Mouse (Mus musculus) limb, embryonic 14.5 days (tissue): Measurements from ENCODE around the gene Lyve1. TPM values are rescaled to one million over a fixed set of nuclear protein-coding genes. Genes with fewer than 3 reads are reported as not detected.

ENCODE experiments used
- ATAC-seq: fragments of 200-750 bp; cut with Nextera tagmentation; 2 replicates; pipeline ENCODE4 v1.8.0; 2017; ENCODE audit warnings: low read depth, moderate number of reproducible peaks, moderate TSS enrichment; ENCODE audit not compliant: low FRiP score
- DNase-seq: peaks from one replicate; pipeline ENCODE4 v3.0.0-alpha.2; 2015; ENCODE audit warnings: low spot score
- H3K27ac ChIP-seq: fragments of 300-500 bp; sonication (generic); replicated peaks from 2 replicates; pipeline ENCODE4 v1.5.1; 2014; ENCODE audit warnings: low read depth, mild to moderate bottlenecking, low read length, moderate library complexity, mixed read lengths
- H3K27me3 ChIP-seq: fragments of 300-500 bp; sonication (generic); 2 replicates; pipeline ENCODE4 v1.6.1; 2014; ENCODE audit warnings: low read length, mixed read lengths; ENCODE audit not compliant: control insufficient read depth, insufficient read depth
- H3K36me3 ChIP-seq: fragments of 300-500 bp; sonication (generic); 2 replicates; pipeline ENCODE4 v1.6.1; 2014; ENCODE audit warnings: mild to moderate bottlenecking, low read length, moderate library complexity, mixed read lengths; ENCODE audit not compliant: control insufficient read depth, insufficient read depth
- H3K4me1 ChIP-seq: fragments of 300-500 bp; sonication (generic); 2 replicates; pipeline ENCODE4 v1.6.1; 2014; ENCODE audit warnings: antibody characterized with exemption, low read length, mixed read lengths; ENCODE audit not compliant: control insufficient read depth, insufficient read depth
- H3K4me2 ChIP-seq: fragments of 300-500 bp; sonication (generic); replicated peaks from 2 replicates; pipeline ENCODE4 v1.6.1; 2014; ENCODE audit warnings: low read depth, mild to moderate bottlenecking, low read length, moderate library complexity; ENCODE audit not compliant: severe bottlenecking
- H3K4me3 ChIP-seq: fragments of 300-500 bp; sonication (generic); replicated peaks from 2 replicates; pipeline ENCODE4 v1.5.1; 2014; ENCODE audit warnings: low read length
- H3K9ac ChIP-seq: fragments of 300-500 bp; sonication (generic); 2 replicates; pipeline ENCODE4 v1.6.1; 2014; ENCODE audit warnings: mild to moderate bottlenecking, low read depth, low read length, moderate library complexity; ENCODE audit not compliant: severe bottlenecking
- H3K9me3 ChIP-seq: fragments of 300-500 bp; sonication (generic); 2 replicates; pipeline ENCODE4 v1.6.1; 2016; ENCODE audit warnings: low read length; ENCODE audit not compliant: control insufficient read depth
- POLR2A ChIP-seq: fragments of 200-500 bp; IDR thresholded peaks from 2 replicates; pipeline ENCODE4 v1.8.0; 2012; ENCODE audit warnings: inconsistent platforms, mild to moderate bottlenecking, moderate library complexity, borderline replicate concordance; ENCODE audit not compliant: insufficient read depth, insufficient read length; ENCODE audit errors: extremely low read depth
- WGBS: fragments of 180-500 bp; shearing (Covaris S2); extraction: QIAGEN DNeasy Blood & Tissue Kit; methylation state at CpG from one replicate; pipeline ENCODE4 v1.1.7; 2014; 5-methylcytosine and 5-hydroxymethylcytosine counted together
- microRNA-seq: library from miRNA; unstranded; fragments of <30 nt; microRNA quantifications from one replicate; pipeline ENCODE4, GENCODE M21; 2016
- polyA plus RNA-seq, 2 experiments: library from polyadenylated mRNA; depleted of rRNA in 1 of 2; stranded (reverse) in 1 of 2; unstranded in 1 of 2; fragments of >200 nt; fragmentation: Nextera tagmentation in 1 of 2; extraction: Ambion mirVana in 1 of 2; gene quantifications; 2 replicates each; pipeline versions ENCODE4 v1.2.1 to v1.2.3; 2012 to 2014

Lyve1 gene
- polyA plus RNA-seq, 2 experiments, result 9.7 to 10.2 TPM

DNA sequence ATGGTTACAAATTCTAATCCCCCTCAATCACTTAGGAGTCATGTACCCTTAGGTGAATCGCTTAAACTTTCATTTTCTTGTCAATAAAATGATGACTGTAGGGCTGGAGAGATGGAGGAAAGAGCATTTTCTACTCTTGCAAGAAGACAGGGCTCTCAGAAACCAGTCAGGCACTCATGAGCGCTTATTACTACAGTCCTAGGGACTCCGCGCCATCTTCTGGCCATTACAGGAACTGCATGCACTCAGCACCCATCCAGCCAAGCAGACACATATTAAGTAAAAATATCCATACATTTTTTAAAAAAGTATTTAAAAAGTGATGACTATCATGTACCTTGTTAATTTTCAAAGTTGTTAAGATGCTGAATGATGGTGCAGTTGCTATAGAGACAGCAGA, 62.0 kb downstream of the Lyve1 start:
- Histone ChIP-seq H3K9me3 (no peaks in the 10 kb centered on the region), H3K9ac (no peak overlapping the region), H3K27me3 (no peaks in the 10 kb centered on the region), H3K4me1 (0 out of 2 replicates have a peak, but pooled peaks cover under 1% of the 10 kb centered on the region), H3K4me3 (no peak overlapping the region), H3K27ac (no peak overlapping the region), H3K36me3 (no peaks in the 10 kb centered on the region), H3K4me2 (no peak overlapping the region)
- ATAC-seq (peak; percentile 31; the same call in 1 of the 2 replicates), DNase-seq (peak; percentile 92)
- WGBS, result 4% methylated on average over 4 of the region's 4 CpGs
- no peak for TF ChIP-seq POLR2A

Small RNA genes within 50 kb of the gene (microRNA-seq; reads per million reads assigned to microRNA genes)
- gene Gm47282, result not detected

Other genes starting within 250 kb of the Lyve1 start
- 24.7 and 25.8 TPM in 2 replicates for gene Sbf2, start 248.3 kb downstream of the Lyve1 start, polyA plus RNA-seq (2012; rRNA removed)
- gene Sbf2, start 248.3 kb downstream of the Lyve1 start, polyA plus RNA-seq (2014; fragmentation: Nextera tagmentation; extraction: Ambion mirVana), result 24.7 and 29.0 TPM in 2 replicates
- 1.8 and 2.6 TPM in 2 replicates for gene Adm, start 235.6 kb downstream of the Lyve1 start, polyA plus RNA-seq (2012; rRNA removed)
- gene Adm, start 235.6 kb downstream of the Lyve1 start, polyA plus RNA-seq (2014; fragmentation: Nextera tagmentation; extraction: Ambion mirVana), result 2.6 and 3.3 TPM in 2 replicates
- 6.6 and 7.0 TPM in 2 replicates for gene Ampd3, start 95.0 kb downstream of the Lyve1 start, polyA plus RNA-seq (2012; rRNA removed)
- gene Ampd3, start 95.0 kb downstream of the Lyve1 start, polyA plus RNA-seq (2014; fragmentation: Nextera tagmentation; extraction: Ambion mirVana), result 6.9 and 7.1 TPM in 2 replicates
- gene Rnf141, start 18.8 kb downstream of the Lyve1 start, polyA plus RNA-seq (2012; rRNA removed), result 19.4 and 22.0 TPM in 2 replicates
- gene Rnf141, start 18.8 kb downstream of the Lyve1 start, polyA plus RNA-seq (2014; fragmentation: Nextera tagmentation; extraction: Ambion mirVana), result 21.6 and 22.3 TPM in 2 replicates
- gene Mrvi1, start 119.2 kb upstream of the Lyve1 start, polyA plus RNA-seq (2012; rRNA removed), result 1.2 and 2.1 TPM in 2 replicates
- gene Mrvi1, start 119.2 kb upstream of the Lyve1 start, polyA plus RNA-seq (2014; fragmentation: Nextera tagmentation; extraction: Ambion mirVana), result 0.76 and 1.0 TPM in 2 replicates
- 29.8 and 36.0 TPM in 2 replicates for gene Ctr9, start 165.7 kb upstream of the Lyve1 start, polyA plus RNA-seq (2012; rRNA removed)
- 57.6 and 67.0 TPM in 2 replicates for gene Ctr9, start 165.7 kb upstream of the Lyve1 start, polyA plus RNA-seq (2014; fragmentation: Nextera tagmentation; extraction: Ambion mirVana)
- gene Eif4g2, start 219.8 kb upstream of the Lyve1 start, polyA plus RNA-seq (2012; rRNA removed), result 350 and 352 TPM in 2 replicates
- 921 and 939 TPM in 2 replicates for gene Eif4g2, start 219.8 kb upstream of the Lyve1 start, polyA plus RNA-seq (2014; fragmentation: Nextera tagmentation; extraction: Ambion mirVana)